8 mouse cellular contexts compared by ENCODE assay signal in the genomic region with DNA sequence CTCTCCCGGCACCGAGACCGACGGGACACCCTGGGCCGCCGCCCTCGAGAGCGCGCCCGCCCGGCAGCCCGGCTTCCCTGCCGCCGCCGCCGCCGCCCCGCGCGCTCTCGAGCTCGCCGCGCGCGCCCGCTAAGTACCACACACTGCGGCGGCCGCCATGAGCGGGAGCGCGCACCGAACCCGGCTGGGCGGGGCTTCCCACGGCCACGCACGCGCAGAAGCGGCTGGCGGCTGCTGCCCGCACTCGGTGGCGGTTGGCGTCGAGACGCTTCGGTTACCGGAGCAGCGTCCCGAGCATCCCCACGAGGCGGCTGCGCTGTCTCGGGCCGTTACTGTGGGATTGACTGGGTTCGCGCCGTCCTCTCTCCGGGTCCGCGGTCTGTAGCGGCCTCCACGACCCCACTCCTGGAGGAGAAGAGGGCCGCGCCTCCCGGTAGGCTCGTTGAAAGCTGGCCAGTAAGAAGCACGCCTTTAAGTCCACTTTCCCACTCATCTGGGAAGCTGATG. TPM values are rescaled to one million over a fixed set of nuclear protein-coding genes. Genes with fewer than 3 reads are reported as not detected.
DNase-seq lines count a peak whose midpoint lies in the region; ATAC-seq lines count a peak whose summit lies in the region.

No protein-coding gene starts in this region.

- H3K4me1 ChIP-seq in brown adipose tissue, adult 24 weeks (ENCODE audit: control insufficient read depth, insufficient read depth, insufficient read length, low read length), result peaks cover 14% of the 10 kb centered on the region
- H3K4me1 ChIP-seq in heart, embryonic 14.5 days (ENCODE audit: control insufficient read depth in 2 of 2, insufficient read depth in 2 of 2, low read length in 2 of 2), result peaks cover 2 to 38% of the 10 kb centered on the region in 2 experiments; a peak in 3 of 4 replicates
- peaks cover 47% of the 10 kb centered on the region for H3K4me1 ChIP-seq in liver, embryonic 12.5 days

- H3K27me3 ChIP-seq in heart, embryonic 14.5 days (ENCODE audit: control insufficient read depth, insufficient read depth, low read length), result no peaks in the 10 kb centered on the region
- peaks cover 3% of the 10 kb centered on the region; the same call in 1 of the 2 replicates for H3K27me3 ChIP-seq in liver, embryonic 12.5 days (replicated peaks)
- H3K27me3 ChIP-seq in splenic B cell, adult 2 months (ENCODE audit: control insufficient read depth, insufficient read depth, low read length, poor library complexity, severe bottlenecking), result no peaks in the 10 kb centered on the region

- ATAC-seq in erythroid progenitor cell, adult 5-6 weeks (replicated peaks; ENCODE audit: low FRiP score, poor library complexity, severe bottlenecking), result peak; percentile 76
- ATAC-seq in heart, embryonic 14.5 days (ENCODE audit: insufficient number of reproducible peaks, insufficient read depth, low FRiP score, low read depth), result peak; percentile 84
- ATAC-seq in liver, embryonic 12.5 days, result peak; percentile 85

- peak overlapping the region; percentile 92 for H3K27ac ChIP-seq in brown adipose tissue, adult 24 weeks (replicated peaks; ENCODE audit: low read depth, low read length)
- H3K27ac ChIP-seq in heart, embryonic 14.5 days (replicated peaks in 1 of 2; ENCODE audit: control insufficient read depth in 1 of 2, insufficient read depth in 1 of 2, low read depth in 2 of 2, low read length in 2 of 2), result peak overlapping the region; percentile 88 to 97
- H3K27ac ChIP-seq in liver, embryonic 12.5 days, result peak overlapping the region; percentile 97

- peak overlapping the region; percentile 85 for H3K4me2 ChIP-seq in heart, embryonic 14.5 days (ENCODE audit: low read length)
- H3K4me2 ChIP-seq in liver, embryonic 12.5 days, result peak overlapping the region; percentile 81

- no peaks in the 10 kb centered on the region for H3K36me3 ChIP-seq in heart, embryonic 14.5 days (ENCODE audit: control insufficient read depth, insufficient read depth, low read length)
- H3K36me3 ChIP-seq in liver, embryonic 12.5 days, result no peaks in the 10 kb centered on the region
- no peaks in the 10 kb centered on the region for H3K36me3 ChIP-seq in splenic B cell, adult 2 months (ENCODE audit: control insufficient read depth, insufficient read depth, low read length, poor library complexity, severe bottlenecking)

- under 1% methylated on average over 62 of the region's 70 CpGs for WGBS in heart, embryonic 14.5 days
- under 1% methylated on average over 61 of the region's 70 CpGs for WGBS in liver, embryonic 12.5 days (ENCODE audit: insufficient replicate concordance)

- peak overlapping the region; percentile 99 for H3K9ac ChIP-seq in heart, embryonic 14.5 days (ENCODE audit: low read length)
- peak overlapping the region; percentile 99 for H3K9ac ChIP-seq in liver, embryonic 12.5 days

- DNase-seq in CD4-positive, CD25-positive, alpha-beta regulatory T cell, adult 2 months (ENCODE audit: low read depth, low spot score), result peak; percentile 96
- DNase-seq in kidney, postnatal 10 days, result peak; percentile 97
- peak; percentile 96 for DNase-seq in naive thymus-derived CD4-positive, alpha-beta T cell, adult 2 months (ENCODE audit: low read depth)
- DNase-seq in splenic B cell, adult 2 months (ENCODE audit: low read depth, low spot score), result peak; percentile 94

- peak overlapping the region; percentile 93 for H3K4me3 ChIP-seq in brown adipose tissue, adult 24 weeks (ENCODE audit: insufficient read depth, low read depth, low read length)
- peak overlapping the region; percentile 88 to 93 for H3K4me3 ChIP-seq in heart, embryonic 14.5 days (ENCODE audit: control insufficient read depth in 1 of 2, insufficient read depth in 1 of 2, low read depth in 1 of 2, low read length in 2 of 2)
- peak overlapping the region; percentile 96 for H3K4me3 ChIP-seq in liver, embryonic 12.5 days

- no peaks in the 10 kb centered on the region for H3K9me3 ChIP-seq in heart, embryonic 14.5 days (ENCODE audit: control insufficient read depth, low read length)
- no peaks in the 10 kb centered on the region for H3K9me3 ChIP-seq in liver, embryonic 12.5 days (replicated peaks)

RNA-seq across cellular contexts. Expression of a gene that starts 0.3 kb away (rescaled TPM):
- polyA plus RNA-seq in brown adipose tissue, adult 24 weeks (2012; ENCODE audit: insufficient read depth, insufficient read length, missing spikeins), result 12.1 and 14.6 TPM in 2 replicates
- 22.2 and 45.0 TPM in 2 replicates for total RNA-seq in erythroid progenitor cell, adult 5-6 weeks (2015; ENCODE audit: low replicate concordance)
- 37.6 and 46.2 TPM in 2 replicates for total RNA-seq in erythroid progenitor cell, adult 5-6 weeks (2017; ENCODE audit: low replicate concordance)
- 36.3 and 39.7 TPM in 2 replicates for polyA plus RNA-seq in heart, embryonic 14.5 days (2014; fragmentation: Nextera tagmentation; extraction: Ambion mirVana)
- 20.3 and 21.3 TPM in 2 replicates for polyA plus RNA-seq in liver, embryonic 12.5 days (2016; fragmentation: Nextera tagmentation; extraction: Ambion mirVana)

RNA-seq across cellular contexts. Expression of a gene that starts 0.5 kb away (rescaled TPM):
- 1.7 and 2.3 TPM in 2 replicates for polyA plus RNA-seq in brown adipose tissue, adult 24 weeks (2012; ENCODE audit: insufficient read depth, insufficient read length, missing spikeins)
- total RNA-seq in erythroid progenitor cell, adult 5-6 weeks (2015; ENCODE audit: low replicate concordance), result not detected in 2 replicates
- total RNA-seq in erythroid progenitor cell, adult 5-6 weeks (2017; ENCODE audit: low replicate concordance), result 2.6 TPM in 1 of 2 replicates, not detected in the other
- 4.6 and 5.5 TPM in 2 replicates for polyA plus RNA-seq in heart, embryonic 14.5 days (2014; fragmentation: Nextera tagmentation; extraction: Ambion mirVana)
- polyA plus RNA-seq in liver, embryonic 12.5 days (2016; fragmentation: Nextera tagmentation; extraction: Ambion mirVana), result 1.8 and 2.8 TPM in 2 replicates

Comparison
In these comparisons a context has a peak if more than half of its experiments do, and no peak if none do; other contexts are left out.
1. Peak in every context shown above with its lines: DNase-seq, ATAC-seq, H3K4me3 ChIP-seq and H3K27ac ChIP-seq.